Mouse (Mus musculus) embryonic facial prominence, embryonic 10.5 days (tissue): Measurements from ENCODE around the gene Kbtbd4. TPM values are rescaled to one million over a fixed set of nuclear protein-coding genes. Genes with fewer than 3 reads are reported as not detected.
"Not testable (repeated sequence)": the region's sequence is repeated elsewhere in the genome, so short reads cannot be mapped to it uniquely, and the experiment has no call there.

Experiments used
- DNase-seq: peaks from one replicate; pipeline ENCODE4 v3.0.0-alpha.2; 2017; ENCODE audit warnings: low spot score
- H3K27ac ChIP-seq: fragments of 300-500 bp; sonication (generic); replicated peaks from 2 replicates; pipeline ENCODE4 v1.5.1; 2016; ENCODE audit warnings: mild to moderate bottlenecking
- H3K27me3 ChIP-seq: fragments of 300-500 bp; sonication (generic); replicated peaks from 2 replicates; pipeline ENCODE4 v1.6.1; 2016; ENCODE audit warnings: low read depth, mild to moderate bottlenecking; ENCODE audit not compliant: poor library complexity, severe bottlenecking
- H3K36me3 ChIP-seq: fragments of 300-500 bp; sonication (generic); replicated peaks from 2 replicates; pipeline ENCODE4 v1.6.1; 2016; ENCODE audit warnings: mild to moderate bottlenecking, moderate library complexity
- H3K4me1 ChIP-seq: fragments of 300-500 bp; sonication (generic); 2 replicates; pipeline ENCODE4 v1.6.1; 2016
- H3K4me3 ChIP-seq: fragments of 300-500 bp; sonication (generic); 2 replicates; pipeline ENCODE4 v1.5.1; 2016; ENCODE audit warnings: mild to moderate bottlenecking, moderate library complexity
- H3K9me3 ChIP-seq: fragments of 300-500 bp; sonication (generic); 2 replicates; pipeline ENCODE4 v1.6.1; 2016; ENCODE audit warnings: mild to moderate bottlenecking
- WGBS: fragments of 180-500 bp; shearing (Covaris S2); methylation state at CpG from one replicate; pipeline ENCODE4 v1.1.7; 2016; 5-methylcytosine and 5-hydroxymethylcytosine counted together
- polyA plus RNA-seq: library from polyadenylated mRNA; unstranded; fragments of >200 nt; fragmentation: Nextera tagmentation; extraction: Ambion mirVana; gene quantifications from 2 replicates; pipeline ENCODE4 v1.2.1, GENCODE M21; 2016

Kbtbd4 gene
- polyA plus RNA-seq, 1 experiment from 2014 or later: 58.1 TPM

DNA sequence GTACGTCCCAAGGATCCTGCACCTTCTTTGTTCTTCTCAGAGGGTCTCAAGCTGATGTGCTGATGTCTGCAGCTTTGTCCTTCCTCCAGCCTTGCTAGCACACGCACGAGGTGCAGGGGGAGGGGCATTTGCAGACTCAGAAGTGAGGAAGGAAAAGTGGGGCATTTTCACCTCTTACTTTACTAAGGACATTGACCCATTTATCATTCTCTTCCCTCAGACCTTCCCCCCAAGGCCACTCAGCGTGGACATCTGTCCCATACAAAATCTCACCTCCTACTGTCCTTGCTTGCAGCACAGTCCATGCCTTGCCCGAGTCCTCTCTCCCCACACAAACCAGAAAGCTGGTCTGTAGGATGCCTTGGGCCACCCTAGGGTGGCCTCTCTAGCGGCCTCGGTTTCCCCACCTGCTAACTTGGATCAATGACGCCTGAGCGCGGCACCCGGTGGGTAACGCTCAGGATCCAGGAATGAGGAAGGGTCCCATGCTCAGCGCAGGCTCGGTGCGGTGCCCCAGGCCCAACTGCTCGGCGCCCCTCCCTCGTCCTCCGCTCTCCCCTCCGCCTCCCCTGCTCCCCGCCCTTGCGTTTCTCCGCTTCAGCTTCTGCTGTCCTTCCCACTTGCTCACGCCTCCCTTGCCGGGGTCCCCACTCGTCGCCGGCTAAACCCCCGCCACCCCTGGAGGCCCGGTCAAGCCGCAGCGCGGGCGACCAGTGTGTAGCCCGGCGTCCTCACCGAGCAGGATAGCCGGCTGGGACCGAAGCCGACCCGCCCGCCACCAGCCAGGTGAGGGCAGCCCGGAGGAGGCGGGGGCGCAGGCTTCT, 19.1 kb upstream of the Kbtbd4 start, which contains the start of gene C1qtnf4:
TSS of gene C1qtnf4 (plus strand) at position 643 of the 824 bp plus-strand sequence.
- peaks cover 88% of the 10 kb centered on the region for H3K27me3 ChIP-seq
- H3K9me3 ChIP-seq: no peaks in the 10 kb centered on the region
- WGBS: 2% methylated on average over 45 of the region's 45 CpGs
- H3K27ac ChIP-seq: peak within 1 kb of the TSS; percentile 76
- DNase-seq: peak; percentile 73
- no peaks in the 10 kb centered on the region for H3K36me3 ChIP-seq
- H3K4me1 ChIP-seq: peaks cover 45% of the 10 kb centered on the region
- H3K4me3 ChIP-seq: peak within 1 kb of the TSS; percentile 68

DNA sequence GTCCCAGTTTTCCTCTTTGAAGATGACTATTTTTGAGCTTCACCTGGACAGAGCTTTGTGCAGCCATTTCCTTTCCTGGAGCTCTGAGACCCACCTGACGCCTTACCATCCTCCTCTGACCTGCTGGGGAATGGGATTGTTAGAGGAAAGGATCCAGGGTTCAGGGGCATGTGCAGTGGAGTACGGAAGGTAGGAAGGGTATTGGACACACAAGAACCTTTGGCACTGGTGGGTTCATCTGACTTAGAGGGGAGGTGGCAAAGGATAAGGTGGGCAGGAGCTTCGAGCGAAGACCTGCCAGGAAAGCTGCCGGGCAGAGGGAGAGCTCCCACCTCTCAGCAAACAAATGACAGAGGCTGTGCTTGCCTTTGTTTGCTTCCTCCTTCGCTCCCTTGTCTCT, 18.1 kb upstream of the Kbtbd4 start:
- WGBS: 33% methylated on average over 6 of the region's 6 CpGs

DNA sequence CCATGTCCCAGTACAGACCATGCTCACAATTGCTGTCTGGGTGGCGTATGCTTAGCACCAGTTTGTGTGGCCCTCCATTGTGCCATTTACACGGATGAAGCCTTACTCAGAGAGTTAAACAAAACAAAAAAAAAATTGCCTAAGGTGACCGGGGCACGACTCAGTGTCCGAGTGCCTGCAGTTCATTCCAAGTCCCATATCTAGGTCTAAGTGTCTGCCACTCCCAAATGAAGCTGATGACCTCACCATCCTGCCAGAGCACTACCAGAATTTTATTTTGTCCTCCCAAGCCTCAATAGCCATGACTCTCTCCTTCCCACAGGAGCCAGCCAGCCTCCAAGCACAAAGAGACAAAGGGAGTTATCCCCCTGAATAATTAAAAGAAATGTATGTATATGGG, 16.9 kb upstream of the Kbtbd4 start:
- no peak for DNase-seq
- H3K4me3 ChIP-seq: no peak overlapping the region
- H3K4me1 ChIP-seq: peaks cover 43% of the 10 kb centered on the region
- 74% methylated on average over 5 of the region's 5 CpGs for WGBS
- H3K27me3 ChIP-seq: peaks cover 91% of the 10 kb centered on the region
- H3K27ac ChIP-seq: no peak overlapping the region
- H3K36me3 ChIP-seq: peaks cover 12% of the 10 kb centered on the region; the same call in 1 of the 2 replicates
- no peaks in the 10 kb centered on the region for H3K9me3 ChIP-seq

More for the DNA sequence above, 18.1 kb upstream of the Kbtbd4 start:
- no peak for DNase-seq
- Histone ChIP-seq H3K27me3 (peaks cover 88% of the 10 kb centered on the region), H3K4me1 (peaks cover 43% of the 10 kb centered on the region), H3K36me3 (no peaks in the 10 kb centered on the region), H3K27ac (no peak overlapping the region), H3K9me3 (no peaks in the 10 kb centered on the region), H3K4me3 (peak overlapping the region; percentile 68)

DNA sequence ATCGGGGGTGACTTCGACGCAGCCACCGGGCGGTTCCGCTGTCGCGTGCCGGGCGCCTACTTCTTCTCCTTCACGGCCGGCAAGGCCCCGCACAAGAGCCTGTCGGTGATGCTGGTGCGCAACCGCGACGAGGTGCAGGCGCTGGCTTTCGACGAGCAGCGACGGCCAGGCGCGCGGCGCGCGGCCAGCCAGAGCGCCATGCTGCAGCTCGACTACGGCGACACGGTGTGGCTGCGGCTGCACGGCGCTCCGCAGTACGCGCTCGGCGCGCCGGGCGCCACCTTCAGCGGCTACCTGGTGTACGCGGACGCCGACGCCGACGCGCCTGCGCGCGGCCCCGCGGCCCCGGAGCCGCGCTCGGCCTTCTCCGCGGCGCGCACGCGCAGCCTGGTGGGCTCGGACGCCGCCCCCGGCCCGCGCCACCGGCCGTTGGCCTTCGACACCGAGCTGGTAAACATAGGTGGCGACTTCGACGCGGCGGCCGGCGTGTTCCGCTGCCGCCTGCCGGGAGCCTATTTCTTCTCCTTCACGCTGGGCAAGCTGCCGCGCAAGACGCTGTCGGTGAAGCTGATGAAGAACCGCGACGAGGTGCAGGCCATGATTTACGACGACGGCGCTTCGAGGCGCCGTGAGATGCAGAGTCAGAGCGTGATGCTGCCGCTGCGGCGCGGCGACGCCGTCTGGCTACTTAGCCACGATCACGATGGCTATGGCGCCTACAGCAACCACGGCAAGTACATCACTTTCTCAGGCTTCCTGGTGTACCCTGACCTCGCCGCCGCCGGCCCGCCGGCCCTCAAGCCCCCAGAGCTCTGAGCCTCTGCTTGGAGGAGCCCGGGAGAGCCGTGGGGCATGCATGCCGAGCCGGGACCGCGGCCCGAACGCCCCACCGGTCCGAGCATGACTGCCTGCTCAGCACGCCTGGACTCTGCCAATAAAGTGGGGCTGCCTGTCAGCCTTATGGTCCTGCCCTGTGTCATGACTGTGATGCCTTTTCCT, 14.7 kb upstream of the Kbtbd4 start:
- H3K27ac ChIP-seq: peak overlapping the region; percentile 70
- WGBS: 5% methylated on average over 133 of the region's 133 CpGs

DNA sequence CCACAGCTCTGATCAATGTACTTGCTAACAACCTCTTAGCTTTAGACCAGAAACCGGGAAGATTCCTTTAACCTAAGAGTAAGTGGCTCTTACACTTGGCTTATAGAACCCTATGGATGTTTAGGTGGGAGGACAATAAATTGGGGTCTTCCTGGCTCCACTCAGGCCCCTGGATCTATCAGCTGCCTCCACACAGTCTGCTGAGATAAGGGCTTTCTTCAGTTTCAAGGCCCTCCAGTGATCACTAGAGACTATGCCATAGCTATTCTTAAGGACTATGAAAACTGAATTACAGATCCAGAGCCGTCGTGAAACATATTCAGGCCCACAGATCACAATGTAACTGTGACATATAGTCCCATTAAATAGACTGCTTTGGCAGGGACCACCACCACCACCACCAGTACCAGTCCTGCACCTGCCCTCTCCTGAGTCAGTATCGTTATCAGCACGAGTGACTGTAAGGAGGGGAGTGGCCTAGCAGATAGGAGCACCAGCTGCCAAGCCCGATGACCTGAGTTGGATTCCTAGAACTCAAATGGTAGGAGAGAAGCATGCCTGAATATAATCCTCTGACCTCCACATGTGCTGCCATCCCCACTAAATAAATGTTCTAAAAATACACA, 10.8 kb upstream of the Kbtbd4 start:
- H3K36me3 ChIP-seq: peaks cover 71% of the 10 kb centered on the region

More for the DNA sequence above, 14.7 kb upstream of the Kbtbd4 start:
- Histone ChIP-seq H3K9me3 (no peaks in the 10 kb centered on the region), H3K4me1 (peaks cover 37% of the 10 kb centered on the region), H3K36me3 (peaks cover 32% of the 10 kb centered on the region), H3K4me3 (peak overlapping the region; percentile 59), H3K27me3 (peaks cover 74% of the 10 kb centered on the region)
- DNase-seq: peak; percentile 77

DNA sequence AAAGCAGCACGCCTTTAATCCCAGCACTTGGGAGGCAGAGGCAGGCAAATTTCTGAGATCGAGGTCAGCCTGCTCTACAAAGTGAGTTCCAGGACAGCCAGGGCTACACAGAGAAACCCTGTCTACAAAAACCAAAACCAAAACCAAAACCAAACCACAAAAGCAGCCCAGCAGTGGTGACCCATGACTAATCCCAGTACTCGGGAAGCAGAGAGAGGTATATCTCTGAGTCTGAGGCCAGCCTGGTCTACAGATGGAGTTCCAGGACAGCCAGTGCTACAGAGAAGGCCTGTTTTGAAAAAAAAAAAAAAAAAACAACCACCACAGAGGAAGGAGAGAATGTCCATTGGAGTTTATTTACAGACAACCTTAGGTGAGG, 10.3 kb upstream of the Kbtbd4 start:
- H3K9me3 ChIP-seq, H3K27ac ChIP-seq, DNase-seq, H3K4me3 ChIP-seq: not testable (repeated sequence)
- 90% methylated on average over 3 of the region's 3 CpGs for WGBS
- H3K36me3 ChIP-seq: peaks cover 76% of the 10 kb centered on the region
- H3K27me3 ChIP-seq: peaks cover 30% of the 10 kb centered on the region
- H3K4me1 ChIP-seq: peaks cover 12% of the 10 kb centered on the region

More for the DNA sequence above, 10.8 kb upstream of the Kbtbd4 start:
- Histone ChIP-seq H3K4me1 (peaks cover 13% of the 10 kb centered on the region), H3K27me3 (peaks cover 35% of the 10 kb centered on the region), H3K27ac (no peak overlapping the region; the same call in 1 of the 2 replicates), H3K4me3 (no peak overlapping the region), H3K9me3 (no peaks in the 10 kb centered on the region)
- WGBS: 92% methylated on average over 6 of the region's 6 CpGs
- no peak for DNase-seq

DNA sequence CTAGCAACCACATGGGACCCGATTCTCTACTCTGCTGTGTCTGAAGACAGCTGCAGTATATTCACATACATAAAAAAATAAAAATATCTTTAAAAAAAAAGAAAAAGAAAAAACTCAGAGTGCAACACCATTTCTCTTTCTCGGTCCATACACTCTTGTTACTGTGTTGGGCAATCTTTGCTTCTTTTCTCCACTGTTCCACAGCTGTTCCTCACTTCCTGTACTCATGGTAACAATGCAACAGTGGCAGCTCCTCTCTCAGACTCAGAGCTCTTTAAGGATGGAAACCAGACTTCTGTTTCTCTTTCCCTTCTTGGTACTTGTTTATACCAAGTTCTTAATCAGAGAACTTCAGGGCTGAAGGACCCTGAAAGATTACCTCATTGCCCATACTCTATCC, 1.1 kb upstream of the Kbtbd4 start:
- H3K27ac ChIP-seq: no peak overlapping the region; the same call in 1 of the 2 replicates

DNA sequence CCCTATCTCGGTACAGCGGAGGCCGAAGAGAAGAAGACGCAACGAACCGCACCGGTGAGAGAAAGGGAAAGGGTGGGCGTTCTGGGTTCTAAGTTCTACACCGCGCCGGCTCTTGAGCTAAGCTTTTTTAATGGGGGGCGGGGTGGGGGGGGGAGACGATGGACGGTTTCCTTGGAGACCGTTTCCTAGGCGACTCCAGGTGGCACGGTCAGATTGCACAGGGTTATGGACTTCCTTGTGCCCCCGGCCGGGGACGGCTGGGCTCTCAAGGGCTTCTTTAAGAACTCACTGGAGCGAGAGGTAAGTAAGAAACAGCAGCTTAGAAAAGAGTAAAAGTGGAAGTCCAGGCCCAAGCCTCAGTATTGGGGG, 300 bp downstream of the Kbtbd4 start:
- H3K9me3 ChIP-seq: no peaks in the 10 kb centered on the region
- H3K4me1 ChIP-seq: peaks cover 23% of the 10 kb centered on the region
- H3K36me3 ChIP-seq: peaks cover 71% of the 10 kb centered on the region
- peak overlapping the region; percentile 96 for H3K27ac ChIP-seq
- peak overlapping the region; percentile 92 for H3K4me3 ChIP-seq
- no peaks in the 10 kb centered on the region for H3K27me3 ChIP-seq
- under 1% methylated on average over 21 of the region's 21 CpGs for WGBS
- DNase-seq: no peak

More for the DNA sequence above, 1.1 kb upstream of the Kbtbd4 start:
- WGBS: 89% methylated on average over 2 of the region's 2 CpGs
- H3K9me3 ChIP-seq: no peaks in the 10 kb centered on the region
- H3K27me3 ChIP-seq: no peaks in the 10 kb centered on the region
- peaks cover 71% of the 10 kb centered on the region for H3K36me3 ChIP-seq
- H3K4me3 ChIP-seq: peak overlapping the region; percentile 92
- peaks cover 23% of the 10 kb centered on the region for H3K4me1 ChIP-seq
- no peak for DNase-seq

DNA sequence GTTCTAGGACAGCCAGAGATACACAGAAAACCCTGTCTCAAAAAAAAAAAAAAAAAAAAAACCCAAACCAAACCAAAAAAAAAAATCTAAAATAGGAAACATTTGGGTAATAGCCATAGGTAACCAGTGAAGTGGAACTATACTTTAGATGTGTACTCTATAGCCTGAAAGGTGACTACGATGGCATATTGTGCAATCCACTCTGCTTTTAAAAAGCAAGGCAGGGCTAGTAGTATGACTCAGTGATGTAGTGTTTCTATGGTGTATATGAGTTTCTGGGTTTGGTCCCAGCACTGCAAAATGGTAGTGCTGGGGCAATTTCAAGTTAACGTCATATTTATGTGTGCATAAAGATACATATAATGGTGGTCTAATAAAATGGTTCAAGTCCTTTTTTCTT, 2.2 kb downstream of the Kbtbd4 start:
- WGBS: 98% methylated on average over 2 of the region's 2 CpGs
- H3K9me3 ChIP-seq: no peaks in the 10 kb centered on the region
- no peaks in the 10 kb centered on the region for H3K27me3 ChIP-seq
- H3K27ac ChIP-seq: no peak overlapping the region
- H3K4me1 ChIP-seq: peaks cover 23% of the 10 kb centered on the region
- DNase-seq: no peak
- H3K4me3 ChIP-seq: no peak overlapping the region
- H3K36me3 ChIP-seq: peaks cover 72% of the 10 kb centered on the region

DNA sequence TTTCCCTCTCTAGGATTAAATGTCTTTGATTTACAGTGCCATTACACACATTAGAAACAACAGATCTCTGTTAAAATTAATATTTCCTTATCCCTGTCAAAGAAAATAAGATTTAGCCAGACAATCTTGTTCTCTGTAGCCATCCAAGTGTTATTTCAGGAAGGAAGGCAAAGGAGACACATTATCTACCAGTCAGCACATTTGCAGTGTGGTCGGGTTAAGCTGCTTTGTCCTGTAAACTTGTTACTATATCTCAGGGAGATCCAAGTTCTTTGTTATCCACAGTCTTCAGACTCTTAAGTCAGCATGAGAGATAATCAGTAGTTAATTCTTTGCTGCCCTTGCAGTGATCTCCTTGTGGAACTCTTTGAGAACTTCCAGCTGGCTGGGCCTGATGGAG, 6.3 kb downstream of the Kbtbd4 start:
- H3K4me3 ChIP-seq: no peak overlapping the region
- peaks cover 93% of the 10 kb centered on the region for H3K36me3 ChIP-seq
- peaks cover 10% of the 10 kb centered on the region for H3K4me1 ChIP-seq
- DNase-seq: no peak
- no peaks in the 10 kb centered on the region for H3K9me3 ChIP-seq
- no peak overlapping the region for H3K27ac ChIP-seq
- 90% methylated on average over 1 of the region's 1 CpGs for WGBS
- no peaks in the 10 kb centered on the region for H3K27me3 ChIP-seq

DNA sequence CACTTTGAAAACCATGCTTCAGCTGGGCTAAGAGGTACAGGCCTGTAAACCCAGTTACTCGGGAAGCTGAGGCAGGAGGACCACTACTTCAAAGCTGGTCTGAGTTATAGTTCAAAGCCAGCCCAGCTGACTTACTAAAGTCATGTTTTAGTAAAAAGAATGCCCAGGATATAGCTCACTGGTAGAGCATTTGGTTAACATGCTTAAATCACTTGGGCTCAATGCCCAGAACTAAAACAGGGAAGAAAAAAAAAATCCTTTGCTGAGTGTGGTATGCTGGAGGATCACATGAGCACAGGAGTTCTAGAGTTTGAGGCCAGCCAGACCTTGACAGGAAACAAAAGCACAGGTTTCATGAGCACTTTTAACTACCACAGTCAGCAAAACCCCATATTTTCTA, 7.1 kb downstream of the Kbtbd4 start:
- peaks cover 87% of the 10 kb centered on the region for H3K36me3 ChIP-seq
- DNase-seq: no peak
- H3K27ac ChIP-seq: no peak overlapping the region
- peaks cover 14% of the 10 kb centered on the region for H3K4me1 ChIP-seq
- H3K27me3 ChIP-seq: no peaks in the 10 kb centered on the region
- no peaks in the 10 kb centered on the region for H3K9me3 ChIP-seq
- no peak overlapping the region for H3K4me3 ChIP-seq
- WGBS: 90% methylated on average over 1 of the region's 1 CpGs

DNA sequence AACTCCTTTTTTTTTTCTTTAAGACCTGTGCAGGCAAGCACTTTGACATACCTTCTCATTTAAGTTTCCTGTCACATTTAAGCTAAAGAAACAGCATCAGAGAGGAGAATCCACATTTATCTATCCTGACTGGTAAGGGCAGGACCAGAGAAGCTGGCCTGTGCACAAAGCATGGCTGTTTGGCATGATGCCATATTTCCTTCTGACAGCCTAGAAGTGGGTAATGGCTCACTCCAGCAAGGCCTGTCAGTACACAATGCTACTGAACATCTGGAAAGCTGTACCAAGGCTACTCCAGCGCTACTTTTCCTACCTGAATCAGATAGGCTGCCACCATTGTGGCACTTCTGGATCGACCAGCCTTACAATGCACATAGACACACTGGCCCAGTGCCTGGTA, 9.1 kb downstream of the Kbtbd4 start:
- WGBS: 91% methylated on average over 2 of the region's 2 CpGs
- DNase-seq: no peak
- peaks cover 67% of the 10 kb centered on the region for H3K36me3 ChIP-seq

More for the DNA sequence above, 9.1 kb downstream of the Kbtbd4 start:
- H3K27ac ChIP-seq: no peak overlapping the region
- H3K4me1 ChIP-seq: peaks cover 33% of the 10 kb centered on the region
- H3K27me3 ChIP-seq: no peaks in the 10 kb centered on the region
- no peaks in the 10 kb centered on the region for H3K9me3 ChIP-seq
- H3K4me3 ChIP-seq: no peak overlapping the region
